Mouse (Mus musculus) hindbrain, embryonic 16.5 days (tissue): Measurements from ENCODE around the gene Mrpl58. TPM values are rescaled to one million over a fixed set of nuclear protein-coding genes. Genes with fewer than 3 reads are reported as not detected.
"Not testable (repeated sequence)": the region's sequence is repeated elsewhere in the genome, so short reads cannot be mapped to it uniquely, and the experiment has no call there.

Source experiments
- ATAC-seq: fragments of 200-750 bp; cut with Nextera tagmentation; 2 replicates; pipeline ENCODE4 v1.8.0; 2017; ENCODE audit warnings: moderate TSS enrichment, moderate library complexity
- H3K27ac ChIP-seq: fragments of 300-500 bp; sonication (generic); 2 replicates; pipeline ENCODE4 v1.5.1; 2014; ENCODE audit warnings: low read depth, mild to moderate bottlenecking, control low read depth, low read length, moderate library complexity
- H3K27me3 ChIP-seq: fragments of 300-500 bp; sonication (generic); replicated peaks from 2 replicates; pipeline ENCODE4 v1.6.1; 2014; ENCODE audit warnings: low read length; ENCODE audit not compliant: control insufficient read depth, insufficient read depth
- H3K36me3 ChIP-seq: fragments of 300-500 bp; sonication (generic); 2 replicates; pipeline ENCODE4 v1.6.1; 2014; ENCODE audit warnings: mild to moderate bottlenecking, low read length, moderate library complexity, mixed read lengths; ENCODE audit not compliant: control insufficient read depth, insufficient read depth
- H3K4me1 ChIP-seq: fragments of 300-500 bp; sonication (generic); 2 replicates; pipeline ENCODE4 v1.6.1; 2014; ENCODE audit warnings: low read depth, low read length; ENCODE audit not compliant: control insufficient read depth, insufficient read depth
- H3K4me2 ChIP-seq: fragments of 300-500 bp; sonication (generic); 2 replicates; pipeline ENCODE4 v1.6.1; 2014; ENCODE audit warnings: mild to moderate bottlenecking, low read length, control low read depth, moderate library complexity
- H3K4me3 ChIP-seq: fragments of 300-500 bp; sonication (generic); 2 replicates; pipeline ENCODE4 v1.5.1; 2014; ENCODE audit warnings: mild to moderate bottlenecking, low read length, control low read depth, moderate library complexity
- H3K9ac ChIP-seq: fragments of 300-500 bp; sonication (generic); 2 replicates; pipeline ENCODE4 v1.6.1; 2014; ENCODE audit warnings: low read depth, mild to moderate bottlenecking, control low read depth, low read length, moderate library complexity
- H3K9me3 ChIP-seq: fragments of 300-500 bp; sonication (generic); 2 replicates; pipeline ENCODE4 v1.6.1; 2014; ENCODE audit warnings: mild to moderate bottlenecking, low read length, moderate library complexity; ENCODE audit not compliant: control insufficient read depth
- WGBS: fragments of 180-500 bp; shearing (Covaris S2); extraction: QIAGEN DNeasy Blood & Tissue Kit; methylation state at CpG from one replicate; pipeline ENCODE4 v1.1.7; 2014; 5-methylcytosine and 5-hydroxymethylcytosine counted together
- polyA plus RNA-seq: library from polyadenylated mRNA; unstranded; fragments of >200 nt; fragmentation: Nextera tagmentation; extraction: Ambion mirVana; gene quantifications from 2 replicates; pipeline ENCODE4 v1.2.1, GENCODE M21; 2015

Mrpl58 gene
- polyA plus RNA-seq, 1 experiment from 2014 or later, result 185 TPM

DNA sequence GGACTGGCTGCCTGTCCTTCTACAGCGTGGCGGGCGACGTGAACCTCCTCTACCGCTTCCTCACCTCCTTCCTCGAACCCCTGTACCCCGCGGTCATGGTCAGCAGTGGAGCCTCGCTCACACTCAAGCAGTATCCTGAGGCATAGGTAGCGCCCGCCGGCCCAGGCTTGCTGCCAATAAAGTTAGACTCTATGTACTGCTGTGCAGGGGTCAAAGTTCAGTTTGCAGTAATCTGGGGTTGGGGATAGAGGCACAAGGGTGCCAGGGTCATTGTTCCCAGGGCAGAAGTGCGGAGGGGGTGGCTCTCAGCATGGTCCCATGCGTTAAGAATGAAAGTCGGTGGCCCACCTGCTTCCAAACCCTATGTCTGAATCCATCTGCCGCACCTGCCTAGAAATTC, 44.5 kb downstream of the Mrpl58 start:
- H3K9ac ChIP-seq, result no peak overlapping the region
- no peak overlapping the region for H3K4me2 ChIP-seq
- no peak overlapping the region for H3K27ac ChIP-seq
- no peaks in the 10 kb centered on the region for H3K4me1 ChIP-seq
- WGBS, result 85% methylated on average over 16 of the region's 16 CpGs
- H3K27me3 ChIP-seq, result no peaks in the 10 kb centered on the region; the same call in 1 of the 2 replicates
- no peak overlapping the region for H3K4me3 ChIP-seq
- H3K9me3 ChIP-seq, result no peaks in the 10 kb centered on the region
- H3K36me3 ChIP-seq, result no peaks in the 10 kb centered on the region
- no peak for ATAC-seq

DNA sequence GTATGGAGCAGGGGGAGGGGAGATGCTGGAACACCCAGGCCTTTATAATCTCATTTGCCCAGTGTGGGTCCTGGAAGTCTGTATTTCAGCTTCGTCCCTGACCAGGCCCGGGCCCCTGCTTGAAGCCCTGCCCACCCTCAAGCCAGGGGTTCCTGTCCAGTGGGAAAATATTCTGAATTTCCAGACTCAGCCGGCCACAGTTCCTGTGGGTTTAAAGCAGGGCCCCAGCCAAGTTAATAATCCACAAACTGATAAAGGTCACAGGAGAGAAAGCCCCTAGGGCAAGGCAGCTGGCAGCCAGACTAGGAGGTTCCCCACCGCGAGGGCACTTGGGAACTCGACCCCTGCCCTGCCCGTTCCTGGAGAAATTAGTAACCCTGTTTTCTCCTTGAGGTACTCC, 45.4 kb downstream of the Mrpl58 start:
- H3K9ac ChIP-seq, result no peak overlapping the region
- H3K27ac ChIP-seq, result no peak overlapping the region
- no peaks in the 10 kb centered on the region for H3K36me3 ChIP-seq
- no peaks in the 10 kb centered on the region for H3K9me3 ChIP-seq
- H3K4me2 ChIP-seq, result no peak overlapping the region
- H3K4me3 ChIP-seq, result no peak overlapping the region
- H3K27me3 ChIP-seq, result no peaks in the 10 kb centered on the region; the same call in 1 of the 2 replicates
- 66% methylated on average over 7 of the region's 7 CpGs for WGBS
- no peaks in the 10 kb centered on the region for H3K4me1 ChIP-seq
- no peak for ATAC-seq

DNA sequence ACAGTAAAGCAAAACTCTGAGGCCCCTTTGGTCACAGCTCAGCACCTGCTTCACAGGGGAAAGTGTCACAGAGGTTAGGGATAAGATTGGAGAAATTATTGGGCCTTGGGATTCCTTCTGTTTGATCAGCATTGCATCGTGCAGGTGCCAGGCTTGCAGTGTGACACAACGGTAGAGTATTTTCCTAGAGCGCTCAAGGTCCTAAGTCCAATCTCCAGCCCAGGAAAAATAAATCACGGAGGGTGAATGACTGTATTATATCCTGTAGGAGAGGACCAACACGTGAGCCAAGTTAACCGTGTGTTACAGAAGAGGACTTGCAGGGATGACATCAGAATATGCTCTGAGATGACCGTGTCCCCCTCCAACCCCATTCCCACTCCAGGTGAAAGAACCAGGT, 46.6 kb downstream of the Mrpl58 start:
- Histone ChIP-seq H3K9ac (no peak overlapping the region), H3K4me1 (no peaks in the 10 kb centered on the region), H3K27ac (no peak overlapping the region), H3K36me3 (no peaks in the 10 kb centered on the region), H3K27me3 (no peaks in the 10 kb centered on the region; the same call in 1 of the 2 replicates), H3K4me3 (no peak overlapping the region), H3K4me2 (no peak overlapping the region), H3K9me3 (no peaks in the 10 kb centered on the region)
- no peak for ATAC-seq
- WGBS, result 92% methylated on average over 7 of the region's 7 CpGs

- Histone ChIP-seq H3K27me3 (no peaks in the 10 kb centered on the region; the same call in 1 of the 2 replicates), H3K4me2 (no peak overlapping the region), H3K9me3 (peaks cover 2% of the 10 kb centered on the region; the same call in 1 of the 2 replicates), H3K36me3 (no peaks in the 10 kb centered on the region), H3K4me3 (no peak overlapping the region), H3K4me1 (no peaks in the 10 kb centered on the region), H3K9ac (no peak overlapping the region), H3K27ac (no peak overlapping the region)
- no peak for ATAC-seq
- WGBS, result 85% methylated on average over 8 of the region's 8 CpGs
These were observed 48.3 kb downstream of the Mrpl58 start for GRCm38 (mm10) chr11:115451781-115452241.

GRCm38 (mm10) chr11:115452281-115452860, 48.8 kb downstream of the Mrpl58 start:
- Histone ChIP-seq H3K27ac (no peak overlapping the region), H3K4me2 (no peak overlapping the region), H3K4me1 (no peaks in the 10 kb centered on the region), H3K4me3 (no peak overlapping the region), H3K36me3 (no peaks in the 10 kb centered on the region), H3K27me3 (no peaks in the 10 kb centered on the region; the same call in 1 of the 2 replicates), H3K9me3 (peaks cover 2% of the 10 kb centered on the region; the same call in 1 of the 2 replicates), H3K9ac (no peak overlapping the region)
- ATAC-seq, result no peak
- 83% methylated on average over 7 of the region's 7 CpGs for WGBS

DNA sequence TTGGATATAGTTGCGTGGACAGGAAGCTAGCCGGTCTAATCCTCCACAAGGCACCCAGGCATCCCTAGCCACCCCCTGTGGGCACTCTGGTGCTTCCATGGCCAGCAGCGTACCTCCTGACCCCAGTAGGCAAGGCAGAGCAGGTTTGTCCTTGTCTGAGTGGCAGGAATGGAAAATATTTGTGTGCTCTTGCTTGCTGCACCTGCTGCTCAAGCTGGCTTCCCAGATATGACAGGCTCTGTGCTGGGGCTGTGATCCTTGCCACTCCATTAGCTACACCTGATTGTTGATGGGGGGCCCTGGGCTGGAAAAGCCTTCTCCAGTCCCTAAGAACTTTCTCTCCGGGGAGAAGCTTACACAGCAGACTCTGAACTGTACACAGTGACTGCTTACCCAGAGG, 49.8 kb downstream of the Mrpl58 start:
- Histone ChIP-seq H3K27me3 (no peaks in the 10 kb centered on the region; the same call in 1 of the 2 replicates), H3K36me3 (no peaks in the 10 kb centered on the region), H3K27ac (no peak overlapping the region), H3K9me3 (peaks cover 2% of the 10 kb centered on the region; the same call in 1 of the 2 replicates), H3K4me3 (no peak overlapping the region), H3K4me1 (no peaks in the 10 kb centered on the region), H3K4me2 (no peak overlapping the region), H3K9ac (no peak overlapping the region)
- no peak for ATAC-seq
- 76% methylated on average over 4 of the region's 4 CpGs for WGBS

DNA sequence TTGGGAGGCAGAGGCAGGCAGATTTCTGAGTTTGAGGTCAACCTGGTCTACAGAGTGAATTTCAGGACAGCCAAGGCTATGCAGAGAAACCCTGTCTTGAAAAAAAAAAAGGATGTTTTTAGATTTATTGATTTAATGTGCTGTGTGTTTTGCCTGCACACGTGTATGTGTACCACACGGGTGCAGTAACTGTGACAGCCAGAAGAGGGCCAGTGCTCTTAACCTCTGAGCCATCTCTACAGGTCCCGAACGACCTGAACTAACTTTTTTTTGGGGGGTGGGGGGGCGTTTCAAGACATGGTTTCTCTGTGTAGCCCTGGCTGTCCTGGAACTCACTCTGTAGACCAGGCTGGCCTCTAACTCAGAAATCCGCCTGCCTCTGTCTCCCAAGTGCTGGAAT, 51.3 kb downstream of the Mrpl58 start:
- H3K9me3 ChIP-seq, H3K4me2 ChIP-seq, H3K9ac ChIP-seq, H3K27me3 ChIP-seq, H3K27ac ChIP-seq, H3K4me3 ChIP-seq, H3K36me3 ChIP-seq, H3K4me1 ChIP-seq, ATAC-seq: not testable (repeated sequence)
- WGBS, result 93% methylated on average over 6 of the region's 6 CpGs

GRCm38 (mm10) chr11:115455619-115456018, 52.1 kb downstream of the Mrpl58 start:
- H3K36me3 ChIP-seq, result no peaks in the 10 kb centered on the region
- 86% methylated on average over 15 of the region's 15 CpGs for WGBS
- ATAC-seq, result no peak
- no peak overlapping the region for H3K9ac ChIP-seq
- H3K4me1 ChIP-seq, result no peaks in the 10 kb centered on the region
- peaks cover 2% of the 10 kb centered on the region; the same call in 1 of the 2 replicates for H3K9me3 ChIP-seq
- no peak overlapping the region for H3K27ac ChIP-seq
- no peaks in the 10 kb centered on the region; the same call in 1 of the 2 replicates for H3K27me3 ChIP-seq
- H3K4me3 ChIP-seq, result no peak overlapping the region
- no peak overlapping the region for H3K4me2 ChIP-seq

DNA sequence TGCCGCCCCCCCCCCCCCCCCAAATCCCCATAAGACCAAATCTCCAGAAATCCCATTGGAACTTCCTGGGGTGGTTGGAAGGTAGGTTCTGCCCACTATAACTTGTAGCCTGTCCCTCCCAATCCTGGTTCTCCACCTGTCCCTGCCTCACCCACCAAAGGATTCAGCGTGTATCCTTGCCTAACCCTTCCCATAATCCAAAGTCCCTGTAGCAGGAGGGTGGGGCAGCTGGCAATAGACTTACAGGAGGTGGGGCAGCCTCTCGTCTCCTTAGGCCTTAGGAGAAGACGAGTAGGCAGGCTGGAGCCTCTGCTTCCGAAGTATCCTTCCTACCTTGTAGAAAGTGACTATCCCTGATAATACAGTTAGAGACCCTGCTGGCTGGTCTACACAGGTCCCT, 52.6 kb downstream of the Mrpl58 start:
- no peaks in the 10 kb centered on the region; the same call in 1 of the 2 replicates for H3K27me3 ChIP-seq
- no peaks in the 10 kb centered on the region for H3K4me1 ChIP-seq
- no peak overlapping the region for H3K4me2 ChIP-seq
- no peak overlapping the region for H3K4me3 ChIP-seq
- no peak for ATAC-seq
- H3K9ac ChIP-seq, result no peak overlapping the region
- no peak overlapping the region for H3K27ac ChIP-seq
- peaks cover 2% of the 10 kb centered on the region; the same call in 1 of the 2 replicates for H3K9me3 ChIP-seq
- 97% methylated on average over 5 of the region's 5 CpGs for WGBS
- H3K36me3 ChIP-seq, result no peaks in the 10 kb centered on the region
